Mouse (Mus musculus): ENCODE measurements around the gene Ahsa1. TPM values are rescaled to one million over a fixed set of nuclear protein-coding genes. Genes with fewer than 3 reads are reported as not detected.

Gene Ahsa1
- polyA plus RNA-seq, 1 experiment: 41.5 TPM

DNA sequence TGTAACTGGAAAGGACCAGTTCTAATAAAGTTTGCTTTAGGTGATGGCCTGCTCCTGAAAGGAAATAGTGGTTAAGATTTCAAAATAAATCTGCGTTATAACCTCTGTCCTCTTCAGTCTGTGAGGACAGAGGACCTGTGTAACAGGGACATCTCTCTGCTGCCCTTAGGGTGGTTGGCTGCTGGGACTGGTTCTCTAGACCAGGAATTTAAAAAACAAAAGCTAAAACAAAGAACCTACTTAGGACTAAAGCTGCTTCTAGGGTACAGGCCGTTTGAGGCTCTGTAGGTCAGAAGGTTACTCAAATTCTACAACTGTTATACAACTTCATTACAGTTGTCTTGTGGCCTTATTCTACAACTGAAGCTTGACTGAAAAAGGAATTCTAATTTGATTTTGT, 46.8 kb downstream of the Ahsa1 start:
- H3K36me3 ChIP-seq (ENCODE audit: control insufficient read depth, insufficient read depth, low read length): peaks cover 23% of the 10 kb centered on the region
- DNase-seq (ENCODE audit: low read depth in 1 of 2, low spot score in 2 of 2): no peak
- WGBS: 91% methylated on average over 2 of the region's 2 CpGs
- no peak for TF ChIP-seq CTCF (IDR thresholded peaks at IDR 0.05; ENCODE audit: extremely low read depth, insufficient read depth, insufficient read length, insufficient replicate concordance)
- TF ChIP-seq POLR2A (IDR thresholded peaks at IDR 0.05; ENCODE audit: low read depth, low read length): no peak
- H3K4me3 ChIP-seq (ENCODE audit: extremely low read depth, insufficient read depth, insufficient read length): no peak overlapping the region
- H3K4me1 ChIP-seq (ENCODE audit: control insufficient read depth, insufficient read depth, insufficient read length): no peaks in the 10 kb centered on the region
- no peaks in the 10 kb centered on the region for H3K27me3 ChIP-seq (ENCODE audit: control insufficient read depth, insufficient read depth, low read length)
- H3K27ac ChIP-seq (ENCODE audit: insufficient read depth, low read length): no peak overlapping the region

DNA sequence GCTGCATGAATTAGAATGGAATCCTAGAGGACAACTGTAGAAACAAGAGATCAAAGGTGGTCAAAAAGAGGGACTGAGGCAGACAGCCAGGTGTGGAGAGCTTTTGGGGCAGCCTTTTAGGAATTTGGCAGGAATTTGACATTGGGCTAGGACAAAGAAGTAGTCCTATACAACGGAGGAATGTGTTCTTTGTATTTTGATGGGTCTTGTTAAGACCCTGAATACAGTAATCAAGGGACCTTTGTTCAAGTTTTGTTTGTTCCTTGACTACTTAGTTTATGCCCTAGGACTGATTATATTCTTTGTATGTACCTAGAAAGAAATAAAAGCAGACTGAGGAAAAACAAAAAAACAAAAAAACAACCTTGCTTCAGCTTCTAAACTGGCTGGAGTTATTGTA, 51.7 kb downstream of the Ahsa1 start:
- WGBS: 86% methylated on average over 1 of the region's 1 CpGs
- Histone ChIP-seq H3K4me1 (ENCODE audit: control insufficient read depth, insufficient read depth, insufficient read length) (no peaks in the 10 kb centered on the region), H3K27me3 (ENCODE audit: control insufficient read depth, insufficient read depth, low read length) (no peaks in the 10 kb centered on the region), H3K4me3 (ENCODE audit: extremely low read depth, insufficient read depth, insufficient read length) (no peak overlapping the region), H3K36me3 (ENCODE audit: control insufficient read depth, insufficient read depth, low read length) (peaks cover 6% of the 10 kb centered on the region), H3K27ac (ENCODE audit: insufficient read depth, low read length) (no peak overlapping the region)
- no peak for DNase-seq (ENCODE audit: low read depth in 1 of 2, low spot score in 2 of 2)
- TF ChIP-seq CTCF (IDR thresholded peaks at IDR 0.05; ENCODE audit: extremely low read depth, insufficient read depth, insufficient read length, insufficient replicate concordance) (no peak), POLR2A (IDR thresholded peaks at IDR 0.05; ENCODE audit: low read depth, low read length) (no peak)

DNA sequence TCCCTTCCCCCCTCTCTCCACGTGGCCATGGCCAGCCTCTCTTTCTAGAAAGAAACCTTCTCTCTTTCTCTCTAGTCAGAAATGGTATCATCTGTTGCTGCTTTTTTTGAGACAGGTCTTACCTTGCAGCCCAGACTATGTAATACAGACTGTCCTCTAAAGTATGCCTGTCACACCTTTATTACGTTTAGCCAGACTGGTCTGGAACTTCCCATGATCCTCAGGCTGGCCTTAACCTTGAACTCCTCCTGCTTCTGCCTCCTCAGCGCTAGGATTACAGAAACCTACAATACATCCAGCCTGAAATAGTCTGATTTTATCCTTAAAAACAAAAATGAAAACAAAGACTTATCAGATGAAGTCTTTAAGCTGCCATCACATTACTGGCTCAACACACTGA, 53.0 kb downstream of the Ahsa1 start:
- TF ChIP-seq POLR2A (IDR thresholded peaks at IDR 0.05; ENCODE audit: low read depth, low read length) (no peak), CTCF (IDR thresholded peaks at IDR 0.05; ENCODE audit: extremely low read depth, insufficient read depth, insufficient read length, insufficient replicate concordance) (no peak)
- DNase-seq (ENCODE audit: low read depth in 1 of 2, low spot score in 2 of 2): no peak
- H3K4me3 ChIP-seq (ENCODE audit: extremely low read depth, insufficient read depth, insufficient read length): no peak overlapping the region
- H3K4me1 ChIP-seq (ENCODE audit: control insufficient read depth, insufficient read depth, insufficient read length): no peaks in the 10 kb centered on the region
- no peak overlapping the region for H3K27ac ChIP-seq (ENCODE audit: insufficient read depth, low read length)
- WGBS: 87% methylated on average over 3 of the region's 3 CpGs
- H3K36me3 ChIP-seq (ENCODE audit: control insufficient read depth, insufficient read depth, low read length): peaks cover 3% of the 10 kb centered on the region
- H3K27me3 ChIP-seq (ENCODE audit: control insufficient read depth, insufficient read depth, low read length): no peaks in the 10 kb centered on the region

Other genes with a start within 250 kb of the Ahsa1 start
- gene Tmem63c, start 245.1 kb upstream of the Ahsa1 start, polyA plus RNA-seq (2012; rRNA removed): 0.80 and 1.2 TPM in 2 replicates
- gene Ngb, start 163.9 kb upstream of the Ahsa1 start, polyA plus RNA-seq (2012; rRNA removed): 0.32 and 0.34 TPM in 2 replicates
- 10.8 and 11.4 TPM in 2 replicates for gene Gstz1, start 119.3 kb upstream of the Ahsa1 start, polyA plus RNA-seq (2012; rRNA removed)
- 5.2 and 5.9 TPM in 2 replicates for gene Pomt2, start 118.5 kb upstream of the Ahsa1 start, polyA plus RNA-seq (2012; rRNA removed)
- gene Samd15, start 66.8 kb upstream of the Ahsa1 start, polyA plus RNA-seq (2012; rRNA removed): 0.20 and 0.43 TPM in 2 replicates
- 7.4 TPM in 2 replicates for gene Tmed8, start 66.0 kb upstream of the Ahsa1 start, polyA plus RNA-seq (2012; rRNA removed)
- 2.7 and 3.7 TPM in 2 replicates for gene Noxred1, start 27.7 kb upstream of the Ahsa1 start, polyA plus RNA-seq (2012; rRNA removed)
- gene Vipas39, start 223 bp upstream of the Ahsa1 start, polyA plus RNA-seq (2012; rRNA removed): 17.1 and 17.5 TPM in 2 replicates
- 0.07 and 0.21 TPM in 2 replicates for gene Ism2, start 33.2 kb downstream of the Ahsa1 start, polyA plus RNA-seq (2012; rRNA removed)
- 6.1 and 7.5 TPM in 2 replicates for gene Sptlc2, start 121.9 kb downstream of the Ahsa1 start, polyA plus RNA-seq (2012; rRNA removed)
- gene Slirp, start 177.4 kb downstream of the Ahsa1 start, polyA plus RNA-seq (2012; rRNA removed): 4.4 and 4.8 TPM in 2 replicates
- gene Alkbh1, start 177.5 kb downstream of the Ahsa1 start, polyA plus RNA-seq (2012; rRNA removed): 17.0 and 17.5 TPM in 2 replicates
- gene Snw1, start 205.8 kb downstream of the Ahsa1 start, polyA plus RNA-seq (2012; rRNA removed): 5.1 and 6.0 TPM in 2 replicates
- not detected in 2 replicates for gene Gm5788, start 228.2 kb downstream of the Ahsa1 start, polyA plus RNA-seq (2012; rRNA removed)
- gene Gm8300, start 247.8 kb downstream of the Ahsa1 start, polyA plus RNA-seq (2012; rRNA removed): not detected in 2 replicates